Mouse (Mus musculus): ENCODE measurements at regions not wholly inside any gene's neighbourhood (a gene's known extent, or its start where the extent isn't known, plus 50 kb on each side); places are given as distances from the start of the nearest gene placed in this dataset.

DNA sequence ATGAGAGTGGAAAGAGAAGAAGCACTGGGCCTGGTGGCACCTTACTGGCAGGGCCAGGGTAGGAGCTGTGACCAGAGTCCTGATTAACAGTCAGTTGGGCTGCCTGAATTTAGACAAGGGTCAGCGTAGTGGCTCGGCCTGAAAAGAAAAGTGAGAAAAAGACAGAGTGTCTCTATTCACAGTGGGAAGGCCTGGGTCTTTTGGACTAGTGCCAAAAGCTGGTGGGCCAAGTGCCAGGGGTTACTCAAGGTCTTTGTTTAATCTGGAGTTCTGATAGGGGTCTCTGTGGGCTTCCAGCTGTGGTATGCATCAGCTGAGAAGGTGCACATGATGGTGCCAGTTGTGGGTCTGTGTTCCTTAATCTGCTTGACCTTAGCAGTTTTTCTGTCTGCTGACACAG lies 2129.4 kb upstream of the Pcdh20 start:
- intact Hi-C loops (cut with DNase I): no loop called here
- peak; percentile 71 for DNase-seq

All from left cerebral cortex, postnatal 4 days (tissue).